Mouse (Mus musculus) small intestine, adult 2 months (tissue): ENCODE measurements around the gene Trim11.

Experiments used
- CTCF ChIP-seq: fragments of 200-500 bp; IDR thresholded peaks from 2 replicates; pipeline ENCODE4 v1.5.1; 2012; ENCODE audit warnings: low read depth, mild to moderate bottlenecking, control low read depth, inconsistent platforms, low read length, moderate library complexity, mixed read lengths; ENCODE audit not compliant: insufficient replicate concordance, insufficient read length; ENCODE audit errors: extremely low read depth
- POLR2A ChIP-seq: fragments of 200-500 bp; IDR thresholded peaks from 2 replicates; pipeline ENCODE4 v1.6.1; 2012; ENCODE audit warnings: low read depth, mild to moderate bottlenecking, control low read depth, inconsistent platforms, low read length, moderate library complexity

DNA sequence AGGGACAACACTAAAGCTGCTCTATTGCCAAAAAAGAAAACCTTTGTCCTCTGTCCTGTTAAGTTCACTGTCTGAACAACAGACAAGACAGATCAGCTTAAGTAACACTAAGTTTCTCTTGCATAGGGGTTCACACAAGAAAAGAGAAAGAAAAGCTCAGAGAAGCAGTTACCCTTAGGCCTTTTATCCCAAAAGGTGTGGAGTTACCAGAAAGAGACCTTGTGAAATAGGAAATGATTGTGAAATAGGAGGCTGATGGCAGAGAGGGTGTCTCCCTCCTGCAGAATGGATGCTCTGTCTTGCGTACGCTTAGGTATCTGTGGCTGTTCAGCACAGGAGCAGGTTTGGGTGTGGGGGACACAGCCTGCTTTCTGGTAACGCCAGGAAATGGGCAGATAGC lies 1.3 kb downstream of the Trim11 start:
- TF ChIP-seq CTCF: no peak
- no peak for TF ChIP-seq POLR2A
